Mouse (Mus musculus): Measurements from ENCODE around the gene Heatr3. TPM values are rescaled to one million over a fixed set of nuclear protein-coding genes. Genes with fewer than 3 reads are reported as not detected.

Heatr3 gene
- polyA plus RNA-seq (2015; fragmentation: Nextera tagmentation; extraction: Ambion mirVana), result 29.7 and 33.6 TPM in 2 replicates

- DNase-seq (ENCODE audit: low spot score), result peak; percentile 82
Measured at GRCm38 (mm10) chr8:88137748-88138484, at the start of gene Heatr3. Heatr3 (plus strand) TSS chr8:88137855.

DNA sequence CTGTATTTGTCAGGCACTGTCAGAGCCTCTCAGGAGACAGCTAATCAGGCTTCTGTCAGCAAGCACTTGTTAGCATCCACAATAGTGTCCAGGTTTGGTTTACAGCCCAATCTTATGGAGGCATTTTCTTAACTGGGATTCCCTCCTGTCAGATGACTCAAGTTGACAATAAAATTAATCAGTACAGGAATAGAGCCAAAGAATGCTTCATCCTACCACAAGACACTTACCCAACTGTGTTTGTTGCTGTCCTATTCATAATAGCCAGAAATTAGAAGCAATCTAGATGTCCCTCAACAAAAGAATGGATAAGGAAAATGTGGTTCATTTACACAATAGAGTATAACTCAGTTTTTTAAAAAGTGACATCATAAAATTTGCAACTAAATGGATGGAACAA lies 49.6 kb upstream of the Heatr3 start:
- no peak for DNase-seq (ENCODE audit: low spot score)

GRCm38 (mm10) chr8:88091661-88092060 lies 46.0 kb upstream of the Heatr3 start:
- no peak for DNase-seq (ENCODE audit: low spot score)

GRCm38 (mm10) chr8:88093367-88093766 lies 44.3 kb upstream of the Heatr3 start:
- DNase-seq (ENCODE audit: low spot score), result no peak

DNA sequence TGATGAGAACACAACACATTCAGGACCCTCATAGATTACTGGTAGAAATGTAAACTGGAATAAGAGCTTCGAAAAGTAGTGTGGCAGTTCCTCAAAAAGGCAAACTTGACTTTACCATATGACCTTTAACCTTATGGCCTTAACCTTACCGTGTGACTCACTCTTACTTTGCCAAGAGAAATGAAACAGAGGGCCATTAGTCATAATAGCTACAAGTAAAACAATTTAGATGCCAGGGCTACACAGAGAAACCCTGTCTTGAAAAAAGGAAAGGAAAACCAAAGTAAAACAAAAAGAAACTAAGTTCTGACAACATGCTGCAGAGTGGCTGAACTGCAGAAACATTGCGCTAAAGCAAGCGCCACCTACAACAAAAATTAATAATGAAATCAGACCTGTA lies 38.8 kb upstream of the Heatr3 start:
- DNase-seq (ENCODE audit: low spot score), result no peak

- peak; percentile 34 for DNase-seq (ENCODE audit: low spot score)
Measured at GRCm38 (mm10) chr8:88099526-88099925, 38.1 kb upstream of the Heatr3 start.

DNA sequence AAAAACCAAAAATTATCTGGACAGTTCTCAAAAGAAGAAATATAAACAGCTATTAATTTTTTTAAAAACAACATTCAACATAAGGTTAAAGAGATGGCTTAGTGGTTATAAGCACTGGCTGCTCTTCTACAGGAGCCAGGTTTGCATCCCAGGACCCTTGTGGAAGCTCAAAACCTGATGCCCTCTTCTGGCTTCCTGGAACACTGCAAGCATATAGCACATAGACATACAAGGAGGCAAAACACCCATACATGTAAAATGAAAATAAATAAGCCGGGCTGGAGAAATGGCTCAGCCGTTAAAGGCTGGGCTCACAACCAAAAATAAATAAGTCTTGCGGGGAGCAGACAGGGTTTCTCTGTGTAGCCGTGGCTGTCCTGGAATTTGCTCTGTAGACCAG lies 28.4 kb upstream of the Heatr3 start:
- no peak for DNase-seq (ENCODE audit: low spot score)

DNA sequence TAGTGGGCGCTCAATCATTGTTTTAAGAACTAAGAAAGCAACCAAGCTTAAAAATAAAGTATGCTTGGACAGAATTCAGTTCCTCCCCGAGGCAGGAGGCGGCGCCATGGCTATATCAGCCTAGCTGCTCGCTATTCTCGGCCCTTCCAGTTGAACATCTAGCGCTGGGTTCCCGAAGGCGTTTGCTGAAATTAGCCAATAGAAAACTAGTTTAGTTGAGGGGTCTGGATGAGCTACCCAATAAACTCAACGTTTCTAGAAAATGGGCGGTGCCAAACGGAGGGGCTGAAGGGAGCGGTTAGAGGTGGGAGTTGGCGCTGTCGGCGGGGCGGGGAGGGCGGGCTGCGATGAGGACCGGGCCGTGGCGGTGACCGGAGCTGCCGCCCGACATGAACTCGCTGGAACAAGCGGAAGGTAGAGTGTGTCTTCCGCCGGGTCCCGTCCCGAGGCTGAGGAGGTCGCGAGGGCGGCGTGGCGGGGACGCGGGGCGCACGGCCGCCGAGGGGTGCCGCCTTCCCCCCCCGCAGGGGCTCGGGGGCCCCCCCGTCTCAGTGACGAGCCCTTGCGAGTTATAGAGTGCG lies 19.1 kb upstream of the Heatr3 start, which contains the start of gene Cnep1r1:
Cnep1r1 (plus strand) TSS at position 314 of the 581 bp plus-strand sequence.
- peak; percentile 97 for DNase-seq (ENCODE audit: low spot score)

DNA sequence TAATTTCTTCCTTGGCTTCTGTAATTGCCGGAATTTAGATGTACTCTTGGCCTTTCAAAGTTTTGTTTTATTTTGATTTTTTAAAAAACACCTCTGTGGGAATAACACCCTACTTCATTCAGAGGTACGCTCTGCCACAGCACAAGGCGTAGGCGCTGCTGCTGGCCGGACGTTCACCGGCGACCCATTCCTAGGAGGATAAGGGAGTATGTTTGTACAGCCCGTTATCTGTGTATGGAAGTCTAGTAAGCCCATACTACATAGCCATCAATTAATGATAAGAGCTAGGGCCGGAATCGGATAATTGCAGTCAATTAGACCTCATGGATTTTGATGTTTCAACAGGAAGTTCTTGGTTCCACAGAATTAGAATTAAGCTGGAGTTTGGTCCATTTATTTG lies 18.6 kb upstream of the Heatr3 start:
- DNase-seq (ENCODE audit: low spot score), result no peak

DNA sequence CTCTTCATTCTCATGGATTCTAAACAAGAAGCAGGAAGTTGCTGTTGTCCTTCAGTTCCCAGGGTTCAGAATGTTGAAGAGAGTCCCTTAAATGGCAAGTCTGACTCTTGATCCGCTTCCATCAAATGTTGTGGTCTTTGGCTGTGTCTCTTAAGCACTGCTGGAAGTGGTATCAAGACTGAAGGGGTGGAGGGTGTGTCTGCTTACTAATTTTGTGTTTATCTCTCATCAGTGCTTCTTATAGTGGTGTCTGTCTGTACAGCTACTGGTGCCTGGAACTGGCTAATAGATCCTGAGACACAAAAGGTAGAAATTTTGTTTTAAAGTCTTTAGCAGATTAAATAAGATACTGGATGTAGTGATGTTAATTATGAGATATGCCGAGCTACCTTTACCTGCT lies 12.8 kb upstream of the Heatr3 start:
- no peak for DNase-seq (ENCODE audit: low spot score)

DNA sequence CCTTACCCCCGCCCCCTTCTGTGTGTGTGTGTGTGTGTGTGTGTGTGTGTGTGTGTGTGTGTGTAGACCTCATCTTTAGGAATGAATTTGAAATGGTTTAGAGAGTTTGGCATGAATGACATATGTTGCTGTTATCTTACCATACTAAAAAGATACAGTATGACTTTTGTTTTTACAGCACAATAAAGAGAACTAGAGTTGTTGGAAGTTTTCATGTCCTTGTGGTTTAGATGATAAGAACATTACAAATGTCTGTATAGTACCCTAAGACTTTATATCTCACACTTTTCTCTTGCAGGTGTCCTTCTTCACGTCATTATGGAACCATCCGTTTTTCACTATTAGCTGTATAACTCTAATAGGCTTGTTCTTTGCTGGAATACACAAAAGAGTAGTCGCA lies 8.3 kb upstream of the Heatr3 start:
- DNase-seq (ENCODE audit: low spot score), result no peak

- DNase-seq (ENCODE audit: low spot score), result no peak
Measured at GRCm38 (mm10) chr8:88130754-88131317, 6.8 kb upstream of the Heatr3 start.

GRCm38 (mm10) chr8:88139256-88139655 lies 1.6 kb downstream of the Heatr3 start:
- DNase-seq (ENCODE audit: low spot score), result no peak

GRCm38 (mm10) chr8:88141629-88142028 lies 4.0 kb downstream of the Heatr3 start:
- no peak for DNase-seq (ENCODE audit: low spot score)

GRCm38 (mm10) chr8:88144041-88144440 lies 6.4 kb downstream of the Heatr3 start:
- no peak for DNase-seq (ENCODE audit: low spot score)

GRCm38 (mm10) chr8:88150910-88151371 lies 13.3 kb downstream of the Heatr3 start:
- no peak for DNase-seq (ENCODE audit: low spot score)

DNA sequence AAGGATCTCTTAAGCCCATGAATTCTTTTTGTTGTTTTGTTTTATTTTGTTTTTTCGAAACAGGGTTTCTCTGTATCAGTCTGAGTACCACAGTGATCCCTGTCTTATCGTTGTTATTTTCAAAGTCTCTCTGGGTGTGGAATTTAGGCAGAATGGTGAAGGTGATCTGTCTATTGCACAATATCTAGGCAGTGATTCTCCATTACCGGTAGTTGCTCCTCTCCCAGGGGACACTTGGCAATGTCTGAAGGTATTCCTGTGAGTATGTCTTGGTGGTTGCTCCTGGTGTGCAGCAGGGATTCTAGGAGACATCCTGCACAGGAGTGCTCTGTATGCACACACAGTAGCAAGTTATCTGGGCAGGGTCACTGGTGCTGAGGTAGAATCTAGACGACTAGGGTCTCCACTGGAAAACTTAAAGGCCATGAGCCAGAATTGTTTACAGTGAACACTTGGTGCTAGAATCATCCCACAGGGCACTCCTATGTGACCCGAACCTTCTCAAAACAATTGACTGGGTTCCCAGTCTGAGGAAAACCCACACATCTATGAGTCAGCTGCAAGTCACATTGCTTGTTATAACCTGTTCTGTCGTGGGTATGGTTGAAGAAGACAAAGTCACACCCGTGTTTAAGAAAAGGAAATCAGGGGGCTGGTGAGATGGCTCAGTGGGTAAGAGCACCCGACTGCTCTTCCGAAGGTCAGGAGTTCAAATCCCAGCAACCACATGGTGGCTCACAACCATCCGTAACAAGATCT lies 22.8 kb downstream of the Heatr3 start:
- DNase-seq (ENCODE audit: low spot score), result no peak

DNA sequence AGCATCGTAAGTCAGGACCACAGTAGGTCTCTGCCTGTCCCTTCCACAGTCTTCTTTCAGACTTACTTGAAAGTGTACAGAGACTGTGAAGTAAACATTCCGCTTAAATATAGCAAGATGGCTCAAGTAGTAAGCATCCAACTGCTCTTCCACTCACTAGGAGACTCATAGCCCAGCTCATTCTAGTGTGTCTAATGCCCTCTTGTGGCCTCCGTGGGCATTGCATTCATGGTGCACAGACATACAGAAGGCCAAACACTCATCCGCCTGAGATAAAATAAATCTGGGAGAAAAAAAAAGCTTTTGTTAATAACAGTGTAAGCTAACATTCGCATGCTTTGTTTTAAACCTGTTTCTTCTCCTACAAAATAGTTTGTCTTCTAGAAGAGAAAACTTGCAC lies 23.8 kb downstream of the Heatr3 start:
- peak; percentile 72 for DNase-seq (ENCODE audit: low spot score)

GRCm38 (mm10) chr8:88175264-88175663 lies 37.6 kb downstream of the Heatr3 start:
- no peak for DNase-seq (ENCODE audit: low spot score)

GRCm38 (mm10) chr8:88177291-88177690 lies 39.6 kb downstream of the Heatr3 start:
- DNase-seq (ENCODE audit: low spot score), result no peak

GRCm38 (mm10) chr8:88183121-88183520 lies 45.5 kb downstream of the Heatr3 start:
- DNase-seq (ENCODE audit: low spot score), result no peak

DNA sequence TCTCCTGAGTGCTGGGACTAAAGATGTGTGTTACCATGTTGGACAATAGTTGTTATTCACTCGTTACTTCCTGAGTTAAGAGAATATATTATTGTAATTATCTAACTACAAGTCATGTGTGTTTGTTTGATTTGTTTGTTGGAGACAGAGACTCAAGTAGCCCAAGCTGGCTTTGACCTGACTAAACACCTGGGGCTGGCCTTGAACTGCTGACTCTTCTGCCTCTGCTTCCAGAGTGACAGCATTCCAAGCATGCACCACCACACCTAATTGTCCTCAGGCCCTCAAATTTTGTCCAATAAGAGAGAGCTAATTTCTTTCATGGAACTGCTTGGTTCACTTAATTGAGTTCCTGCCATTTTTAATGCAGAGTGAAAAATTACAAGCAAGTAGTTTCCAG lies 47.3 kb downstream of the Heatr3 start:
- no peak for DNase-seq (ENCODE audit: low spot score)
